Mouse (Mus musculus) mammary gland, adult 2 months (tissue): Measurements from ENCODE around the gene Gprc5a. TPM values are rescaled to one million over a fixed set of nuclear protein-coding genes. Genes with fewer than 3 reads are reported as not detected.

ENCODE experiments used
- polyA plus RNA-seq: library from polyadenylated mRNA; depleted of rRNA; stranded (reverse); fragments of >200 nt; gene quantifications from 2 replicates; pipeline ENCODE4 v1.2.3, GENCODE M21; 2012; ENCODE audit warnings: low replicate concordance; rRNA removed

The Gprc5a gene
- polyA plus RNA-seq = 0.61 and 0.92 TPM in 2 replicates

GRCm38 (mm10) chr6:135065236-135065957, at the start of gene Gprc5a:
TSS of gene Gprc5a (plus strand) at chr6:135065651.

GRCm38 (mm10) chr6:135118183-135118582, 52.7 kb downstream of the Gprc5a start, which contains the start of gene Gprc5d:
TSS of gene Gprc5d (minus strand) at chr6:135118283.

Other genes with a start within 250 kb of the Gprc5a start
- gene Crebl2, start 235.5 kb upstream of the Gprc5a start, polyA plus RNA-seq = 9.2 and 19.1 TPM in 2 replicates
- 8.6 and 9.2 TPM in 2 replicates for gene Gpr19, start 167.1 kb upstream of the Gprc5a start, polyA plus RNA-seq
- gene Cdkn1b, start 145.2 kb upstream of the Gprc5a start, polyA plus RNA-seq = 14.5 and 33.4 TPM in 2 replicates
- gene Apold1, start 83.9 kb upstream of the Gprc5a start, polyA plus RNA-seq = 1.4 and 2.0 TPM in 2 replicates
- 31.3 and 53.7 TPM in 2 replicates for gene Ddx47, start 54.0 kb upstream of the Gprc5a start, polyA plus RNA-seq
- 0.42 and 0.45 TPM in 2 replicates for gene Gprc5d, start 52.6 kb downstream of the Gprc5a start, polyA plus RNA-seq
- 9.1 and 10.0 TPM in 2 replicates for gene Fam234b, start 132.3 kb downstream of the Gprc5a start, polyA plus RNA-seq
- gene Hebp1, start 132.4 kb downstream of the Gprc5a start, polyA plus RNA-seq = 52.6 and 54.2 TPM in 2 replicates
- 0.42 and 0.62 TPM in 2 replicates for gene Gsg1, start 188.7 kb downstream of the Gprc5a start, polyA plus RNA-seq
- not detected in 2 replicates for gene Pbp2, start 244.8 kb downstream of the Gprc5a start, polyA plus RNA-seq